In genomic region chr1:90592784-90593183, GRCm38 (mm10) we compare ENCODE assay signal across 9 mouse cellular contexts. TPM values are rescaled to one million over a fixed set of nuclear protein-coding genes. Genes with fewer than 3 reads are reported as not detected.
A peak's percentile ranks its signal among the peaks of the same experiment; 100 is the strongest.
DNase-seq lines count a peak whose midpoint lies in the region; ATAC-seq lines count a peak whose summit lies in the region.
"Had no signal": no experiment of that assay in that cellular context is flagged by ENCODE, and none has a peak within 500 bp of the region (broad histone marks: within the 10 kb centered on the region; RNA-seq: fewer than 3 reads in every experiment).

No protein-coding gene starts in this region.

- WGBS in embryonic facial prominence, embryonic 14.5 days, result 21% methylated on average over 6 of the region's 6 CpGs

- ATAC-seq in embryonic facial prominence, embryonic 14.5 days (ENCODE audit: low read depth), result peak; percentile 60

- no peaks in the 10 kb centered on the region; the same call in 1 of the 2 replicates for H3K27me3 ChIP-seq in embryonic facial prominence, embryonic 14.5 days (replicated peaks; ENCODE audit: control insufficient read depth, insufficient read depth, low read length)

- H3K4me3 ChIP-seq in embryonic facial prominence, embryonic 14.5 days (ENCODE audit: low read depth, low read length), result no peak overlapping the region
- H3K4me3 ChIP-seq: limb, embryonic 15.5 days had no signal

- intact Hi-C loops in heart, postnatal 14 days (cut with DNase I), result loop anchor here (10.0 kb wide), 1 partner anchor 948 kb away; no protein-coding TSS in a partner anchor

- H3K9me3 ChIP-seq in embryonic facial prominence, embryonic 14.5 days (ENCODE audit: control insufficient read depth, low read length), result no peaks in the 10 kb centered on the region
- H3K9me3 ChIP-seq: limb, embryonic 15.5 days had no signal

- H3K27ac ChIP-seq in embryonic facial prominence, embryonic 14.5 days (replicated peaks; ENCODE audit: low read depth, low read length), result no peak overlapping the region
- H3K27ac ChIP-seq: limb, embryonic 15.5 days had no signal

- H3K4me2 ChIP-seq in embryonic facial prominence, embryonic 14.5 days (ENCODE audit: low read depth, low read length), result no peak overlapping the region
- H3K4me2 ChIP-seq: limb, embryonic 15.5 days had no signal

- no peaks in the 10 kb centered on the region for H3K36me3 ChIP-seq in embryonic facial prominence, embryonic 14.5 days (ENCODE audit: control insufficient read depth, insufficient read depth, low read length)
- H3K36me3 ChIP-seq: limb, embryonic 15.5 days had no signal

- peaks cover 2% of the 10 kb centered on the region; the same call in 1 of the 2 replicates for H3K4me1 ChIP-seq in embryonic facial prominence, embryonic 14.5 days (ENCODE audit: control insufficient read depth, insufficient read depth, low read length)

- peak; percentile 73 for DNase-seq in ES-CJ7 (ENCODE audit: low read depth, low spot score)
- peak; percentile 82 to 88 for DNase-seq in adrenal gland, postnatal 36 days
- peak; percentile 72 for DNase-seq in embryonic facial prominence, embryonic 14.5 days (ENCODE audit: low spot score)
- DNase-seq in heart, postnatal 14 days, result peak; percentile 86 to 92
- peak; percentile 70 for DNase-seq in layer of hippocampus, adult 9-10 months (ENCODE audit: low spot score)
- peak; percentile 88 for DNase-seq in lung, postnatal 36 days
- peak; percentile 34 for DNase-seq in retina, postnatal 7 days (ENCODE audit: low read depth, low spot score)
- peak; percentile 37 for DNase-seq in urinary bladder, postnatal 10 days (ENCODE audit: low spot score)

- H3K9ac ChIP-seq in embryonic facial prominence, embryonic 14.5 days (ENCODE audit: low read depth, low read length), result no peak overlapping the region
- H3K9ac ChIP-seq: limb, embryonic 15.5 days had no signal

RNA-seq across cellular contexts. Expression of gene Cops8, which starts 10.0 kb away (rescaled TPM):
- 10 to 100 TPM; 68.9 to 93.9 TPM for total RNA-seq in adrenal gland, postnatal 36 days (2021)
- 141 and 161 TPM in 2 replicates for polyA plus RNA-seq in embryonic facial prominence, embryonic 14.5 days (2014; fragmentation: Nextera tagmentation; extraction: Ambion mirVana)
- 10 to 100 TPM; 83.5 to 84.9 TPM for total RNA-seq in heart, postnatal 14 days (2021)

Comparison
In these comparisons a context has a peak if more than half of its experiments do, and no peak if none do; other contexts are left out.
1. DNase-seq: peak in every context shown above with its lines; median percentile 89 in heart, postnatal 14 days; 88 in lung, postnatal 36 days; 85 in adrenal gland, postnatal 36 days; 73 in ES-CJ7; 72 in embryonic facial prominence, embryonic 14.5 days; 70 in layer of hippocampus, adult 9-10 months; 37 in urinary bladder, postnatal 10 days; 34 in retina, postnatal 7 days.